Comparison of ENCODE assay signal across 9 mouse cellular contexts in the genomic region with DNA sequence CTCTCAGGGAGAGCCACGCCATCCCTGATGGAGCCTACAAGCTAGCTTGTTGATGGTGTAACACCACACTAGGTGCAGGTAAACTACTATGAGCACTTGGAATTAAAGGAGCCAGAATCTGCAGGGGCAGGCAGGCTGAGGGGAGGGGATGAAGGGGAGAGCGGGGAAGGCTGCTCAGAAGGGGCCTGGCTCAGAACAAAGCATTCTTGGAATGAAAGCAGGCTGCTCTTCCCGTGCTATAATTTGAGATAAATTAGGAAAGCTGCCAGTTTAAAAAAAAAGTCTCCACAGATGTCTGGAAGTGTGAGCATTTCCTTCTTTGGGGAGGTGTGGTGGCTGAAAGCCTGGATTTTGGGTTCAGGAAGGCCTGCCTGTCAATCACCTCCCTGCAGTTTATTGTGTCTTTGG. TPM values are rescaled to one million over a fixed set of nuclear protein-coding genes. Genes with fewer than 3 reads are reported as not detected.
DNase-seq lines count a peak whose midpoint lies in the region; ATAC-seq and TF ChIP-seq lines count a peak whose summit lies in the region.
"Had no signal": no experiment of that assay in that cellular context is flagged by ENCODE, and none has a peak within 500 bp of the region (broad histone marks: within the 10 kb centered on the region; RNA-seq: fewer than 3 reads in every experiment).

No protein-coding gene starts in this region.

- TF ChIP-seq CTCF in gastrocnemius, adult 2 months (IDR thresholded peaks at IDR 0.05) = no peak

- peak; percentile 72; the same call in 1 of the 2 replicates for ATAC-seq in kidney, embryonic 14.5 days (ENCODE audit: low FRiP score, low TSS enrichment)

- H3K4me1 ChIP-seq in kidney, embryonic 14.5 days (ENCODE audit: control insufficient read depth, insufficient read depth, low read length) = no peaks in the 10 kb centered on the region
- peaks cover 24% of the 10 kb centered on the region for H3K4me1 ChIP-seq in embryonic facial prominence, embryonic 10.5 days

- no peak overlapping the region for H3K4me3 ChIP-seq in kidney, embryonic 14.5 days (ENCODE audit: low read length)
- H3K4me3 ChIP-seq in embryonic facial prominence, embryonic 10.5 days = no peak overlapping the region
- H3K4me3 ChIP-seq in gastrocnemius, adult 2 months = no peak overlapping the region

- WGBS in kidney, embryonic 14.5 days = 36% methylated on average over 3 of the region's 3 CpGs
- WGBS in embryonic facial prominence, embryonic 10.5 days = 40% methylated on average over 3 of the region's 3 CpGs

- no peaks in the 10 kb centered on the region for H3K27me3 ChIP-seq in kidney, embryonic 14.5 days (ENCODE audit: control insufficient read depth, insufficient read depth, low read length)
- no peaks in the 10 kb centered on the region for H3K27me3 ChIP-seq in embryonic facial prominence, embryonic 10.5 days (replicated peaks; ENCODE audit: low read depth, poor library complexity, severe bottlenecking)

- DNase-seq in kidney, adult 11 months = no peak
- DNase-seq in Muller cell, postnatal 12 days (ENCODE audit: inconsistent ontology term) = peak; percentile 29
- DNase-seq in embryonic facial prominence, embryonic 10.5 days (ENCODE audit: low spot score) = peak; percentile 46
- peak; percentile 20 to 47 for DNase-seq in kidney, postnatal 4 days
- no peak for DNase-seq in gastrocnemius, adult 2 months
- no peak for DNase-seq in yolk sac, embryonic 10.5 days (ENCODE audit: low spot score)
- DNase-seq in MN1 (ENCODE audit: low spot score) = no peak

- H3K4me2 ChIP-seq in kidney, embryonic 14.5 days (replicated peaks; ENCODE audit: low read depth, low read length) = no peak overlapping the region

- intact Hi-C loops in gastrocnemius, adult 2 months (cut with DNase I) = no loop called here

- H3K27ac ChIP-seq in kidney, embryonic 14.5 days (ENCODE audit: low read depth, low read length) = no peak overlapping the region; the same call in 1 of the 2 replicates
- peak overlapping the region; percentile 80 for H3K27ac ChIP-seq in embryonic facial prominence, embryonic 10.5 days (replicated peaks)
- H3K27ac ChIP-seq in gastrocnemius, adult 2 months = no peak overlapping the region

- no peaks in the 10 kb centered on the region for H3K36me3 ChIP-seq in kidney, embryonic 14.5 days (ENCODE audit: control insufficient read depth, insufficient read depth, low read length)
- H3K36me3 ChIP-seq in embryonic facial prominence, embryonic 10.5 days (replicated peaks) = no peaks in the 10 kb centered on the region
- H3K36me3 ChIP-seq: G1E had no signal

- no peak overlapping the region for H3K9ac ChIP-seq in kidney, embryonic 14.5 days (ENCODE audit: low read depth, low read length)

- no peaks in the 10 kb centered on the region for H3K9me3 ChIP-seq in kidney, embryonic 14.5 days (ENCODE audit: control insufficient read depth, low read length)
- H3K9me3 ChIP-seq in embryonic facial prominence, embryonic 10.5 days = no peaks in the 10 kb centered on the region
- H3K9me3 ChIP-seq: G1E had no signal

RNA-seq across cellular contexts. Expression of a gene that starts 14.8 kb away (rescaled TPM):
- polyA plus RNA-seq in kidney, embryonic 14.5 days (2014; fragmentation: Nextera tagmentation; extraction: Ambion mirVana) = 107 TPM in 2 replicates
- 69.2 and 71.0 TPM in 2 replicates for polyA plus RNA-seq in embryonic facial prominence, embryonic 10.5 days (2016; fragmentation: Nextera tagmentation; extraction: Ambion mirVana)
- total RNA-seq in gastrocnemius, adult 2 months (2021) = 10 to 100 TPM; 51.2 to 55.7 TPM

Comparison
In these comparisons a context has a peak if more than half of its experiments do, and no peak if none do; other contexts are left out.
1. DNase-seq: peak in Muller cell, postnatal 12 days (single experiment), embryonic facial prominence, embryonic 10.5 days (single experiment) and kidney, postnatal 4 days (2 of 2); none in kidney, adult 11 months (single experiment), gastrocnemius, adult 2 months (single experiment), yolk sac, embryonic 10.5 days (single experiment) and MN1 (single experiment).